Mouse (Mus musculus) hindbrain, postnatal 0 days (tissue): ENCODE measurements around the gene Ttc8. TPM values are rescaled to one million over a fixed set of nuclear protein-coding genes. Genes with fewer than 3 reads are reported as not detected.
A peak's percentile ranks its signal among the peaks of the same experiment; 100 is the strongest.

ENCODE experiments used
- ATAC-seq: fragments of 200-750 bp; cut with Nextera tagmentation; 2 replicates; pipeline ENCODE4 v1.8.0; 2017; ENCODE audit warnings: mild to moderate bottlenecking, moderate TSS enrichment, moderate library complexity
- DNase-seq: peaks from one replicate; pipeline ENCODE4 v3.0.0-alpha.2; 2015; ENCODE audit warnings: low spot score
- H3K27ac ChIP-seq: fragments of 300-500 bp; sonication (generic); 2 replicates; pipeline ENCODE4 v1.5.1; 2014; ENCODE audit warnings: mild to moderate bottlenecking
- H3K27me3 ChIP-seq: fragments of 300-500 bp; sonication (generic); 2 replicates; pipeline ENCODE4 v1.6.1; 2014; ENCODE audit warnings: low read length, mixed read lengths; ENCODE audit not compliant: insufficient read depth
- H3K36me3 ChIP-seq: fragments of 300-500 bp; sonication (generic); 2 replicates; pipeline ENCODE4 v1.6.1; 2014; ENCODE audit warnings: low read length, mixed read lengths; ENCODE audit not compliant: insufficient read depth
- H3K4me1 ChIP-seq: fragments of 300-500 bp; sonication (generic); 2 replicates; pipeline ENCODE4 v1.6.1; 2014; ENCODE audit warnings: antibody characterized with exemption, low read length, mixed read lengths; ENCODE audit not compliant: insufficient read depth
- H3K4me2 ChIP-seq: fragments of 300-500 bp; sonication (generic); 2 replicates; pipeline ENCODE4 v1.6.1; 2014; ENCODE audit warnings: low read depth, mild to moderate bottlenecking, low read length, moderate library complexity, mixed read lengths
- H3K4me3 ChIP-seq: fragments of 300-500 bp; sonication (generic); 2 replicates; pipeline ENCODE4 v1.5.1; 2014; ENCODE audit warnings: low read length
- H3K9ac ChIP-seq: fragments of 300-500 bp; sonication (generic); replicated peaks from 2 replicates; pipeline ENCODE4 v1.6.1; 2014; ENCODE audit warnings: mild to moderate bottlenecking, low read length, moderate library complexity, mixed read lengths
- H3K9me3 ChIP-seq: fragments of 300-500 bp; sonication (generic); 2 replicates; pipeline ENCODE4 v1.6.1; 2016; ENCODE audit warnings: low read length, mixed read lengths
- CTCF ChIP-seq: IDR thresholded peaks from 2 replicates; pipeline ENCODE4 v1.5.1; 2016; ENCODE audit warnings: antibody characterized with exemption, control low read depth, low read depth
- WGBS: fragments of 180-500 bp; shearing (Covaris S2); extraction: QIAGEN DNeasy Blood & Tissue Kit; methylation state at CpG from one replicate; pipeline ENCODE4 v1.1.7; 2014; 5-methylcytosine and 5-hydroxymethylcytosine counted together
- polyA plus RNA-seq: library from polyadenylated mRNA; unstranded; fragments of >200 nt; fragmentation: Nextera tagmentation; extraction: Ambion mirVana; gene quantifications from 2 replicates; pipeline ENCODE4 v1.2.1, GENCODE M21; 2015
- total RNA-seq: library from RNA; depleted of rRNA; stranded (reverse); fragments of >200 nt; gene quantifications from 2 replicates; pipeline ENCODE4 v1.2.3, GENCODE M21; 2014; rRNA removed

Gene Ttc8
- total and polyA plus RNA-seq, 2 experiments from 2014 or later, result 22.0 to 25.6 TPM

DNA sequence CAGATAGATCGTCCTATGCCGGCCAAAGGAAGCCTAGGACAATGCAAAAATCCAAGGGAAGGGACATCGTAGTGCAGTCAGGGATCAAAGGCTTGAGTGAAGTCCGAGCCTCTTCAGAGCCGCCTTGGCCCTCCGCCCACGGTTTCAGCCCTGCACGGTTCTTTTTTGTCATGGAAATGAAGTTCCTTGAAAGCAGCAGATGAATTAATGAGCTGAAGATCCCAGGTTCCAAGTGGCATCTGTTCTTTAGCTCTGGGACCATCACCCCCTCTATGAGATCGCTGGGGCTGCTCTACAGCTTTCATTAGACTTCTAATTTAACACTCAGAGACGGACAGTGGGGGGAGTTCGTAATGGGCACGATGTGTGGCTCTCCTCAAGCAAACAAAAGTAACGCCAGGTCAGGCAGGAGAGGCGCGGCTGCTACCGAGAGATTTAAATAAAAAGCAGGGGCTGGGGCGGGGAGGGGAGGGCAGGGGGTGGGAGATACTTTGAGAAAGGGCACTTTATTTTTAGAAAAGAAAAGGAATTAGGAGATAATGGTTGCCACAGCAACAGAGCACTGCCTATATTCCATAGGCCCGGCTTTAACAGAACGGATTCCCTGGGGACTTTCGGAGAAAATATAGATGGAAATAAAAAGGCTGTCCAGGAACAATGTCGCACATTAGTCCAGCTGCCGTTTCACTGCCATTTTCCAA lies 90.9 kb downstream of the Ttc8 start:
- peak; percentile 83 for DNase-seq
- peak overlapping the region; percentile 54; the same call in 1 of the 2 replicates for H3K27ac ChIP-seq
- H3K27me3 ChIP-seq, result no peaks in the 10 kb centered on the region
- peak overlapping the region; percentile 7; the same call in 1 of the 2 replicates for H3K4me3 ChIP-seq
- peak overlapping the region; percentile 44 for H3K4me2 ChIP-seq
- no peaks in the 10 kb centered on the region for H3K36me3 ChIP-seq
- ATAC-seq, result peak; percentile 87
- no peak for TF ChIP-seq CTCF
- no peak overlapping the region for H3K9ac ChIP-seq
- H3K4me1 ChIP-seq, result 0 out of 2 replicates have a peak, but pooled peaks cover 11% of the 10 kb centered on the region
- H3K9me3 ChIP-seq, result no peaks in the 10 kb centered on the region
- 3% methylated on average over 22 of the region's 22 CpGs for WGBS

DNA sequence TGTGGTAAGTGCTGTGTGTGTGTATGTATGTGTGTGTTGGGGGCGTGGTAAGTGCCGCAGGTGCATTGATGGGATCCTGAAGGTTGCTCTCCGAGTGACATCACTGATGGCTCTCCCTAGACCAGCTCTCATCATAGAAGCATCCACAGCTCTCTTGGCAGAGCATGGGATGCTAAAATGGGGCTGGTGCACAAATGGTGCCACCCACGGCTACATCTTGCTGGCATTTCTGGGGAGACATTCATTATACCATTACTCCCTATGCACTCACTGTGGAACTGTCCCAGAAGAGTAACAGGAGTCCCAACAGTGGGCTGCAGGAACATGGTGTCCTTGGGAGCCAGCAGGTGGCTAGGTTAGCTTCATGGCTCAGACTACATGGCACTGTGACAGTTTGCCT lies 95.5 kb downstream of the Ttc8 start:
- Histone ChIP-seq H3K27me3 (no peaks in the 10 kb centered on the region), H3K9ac (no peak overlapping the region), H3K9me3 (no peaks in the 10 kb centered on the region), H3K36me3 (no peaks in the 10 kb centered on the region), H3K4me1 (0 out of 2 replicates have a peak, but pooled peaks cover 5% of the 10 kb centered on the region), H3K4me2 (no peak overlapping the region), H3K27ac (no peak overlapping the region), H3K4me3 (no peak overlapping the region)
- TF ChIP-seq CTCF, result no peak
- DNase-seq (no peak), ATAC-seq (no peak)
- 94% methylated on average over 4 of the region's 4 CpGs for WGBS

DNA sequence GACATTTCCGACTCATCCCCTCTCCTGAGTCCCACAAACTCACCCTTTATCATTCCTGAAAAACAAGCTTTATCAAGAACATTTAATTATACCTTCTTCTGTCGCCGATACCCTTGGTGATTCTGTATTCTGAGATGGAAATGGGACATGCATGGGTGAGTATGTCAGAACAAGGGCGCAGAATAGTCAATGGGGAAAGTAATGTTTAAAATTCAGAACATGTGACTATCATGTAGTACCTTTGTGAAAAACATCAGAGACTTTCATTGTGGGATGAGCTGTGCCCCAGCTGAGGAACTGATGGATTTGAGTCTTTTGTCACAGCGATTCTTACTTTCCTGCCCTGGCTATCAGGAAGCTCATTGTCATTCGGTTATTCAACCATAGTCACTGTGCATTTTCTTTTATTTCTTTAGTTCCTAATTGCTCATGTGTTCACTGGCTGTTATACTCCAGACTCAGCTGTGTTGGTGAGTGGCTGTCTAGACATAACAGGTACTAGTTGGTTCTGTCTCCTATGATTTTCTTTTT lies 104.1 kb downstream of the Ttc8 start:
- Histone ChIP-seq H3K9me3 (no peaks in the 10 kb centered on the region), H3K4me2 (no peak overlapping the region), H3K4me3 (no peak overlapping the region), H3K4me1 (0 out of 2 replicates have a peak, but pooled peaks cover 3% of the 10 kb centered on the region), H3K9ac (no peak overlapping the region), H3K36me3 (no peaks in the 10 kb centered on the region), H3K27me3 (no peaks in the 10 kb centered on the region), H3K27ac (no peak overlapping the region)
- 48% methylated on average over 6 of the region's 6 CpGs for WGBS
- no peak for TF ChIP-seq CTCF
- DNase-seq, result no peak
- no peak for ATAC-seq

DNA sequence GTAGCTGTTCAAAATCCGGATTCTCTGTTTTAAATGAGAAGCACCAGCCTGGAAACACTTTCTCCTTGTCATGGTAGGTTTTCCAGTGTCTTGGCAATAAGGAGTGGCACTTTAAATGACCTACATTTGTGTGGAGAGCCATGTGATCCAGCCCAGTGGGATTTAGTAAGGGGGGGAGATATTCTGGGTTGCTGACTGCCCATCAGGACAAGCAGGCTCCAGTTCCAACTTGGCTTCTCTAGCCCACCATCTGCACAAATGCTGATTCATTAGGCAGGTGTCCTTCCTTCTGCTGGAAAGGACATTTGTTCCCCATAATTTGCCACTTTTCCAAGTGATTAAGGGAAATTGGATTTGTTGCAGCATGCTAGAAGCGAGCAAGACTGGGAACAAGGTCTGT lies 105.9 kb downstream of the Ttc8 start:
- no peak overlapping the region for H3K4me3 ChIP-seq
- ATAC-seq, result peak; percentile 78
- no peak overlapping the region; the same call in 1 of the 2 replicates for H3K27ac ChIP-seq
- no peaks in the 10 kb centered on the region for H3K36me3 ChIP-seq
- TF ChIP-seq CTCF, result no peak
- no peaks in the 10 kb centered on the region for H3K9me3 ChIP-seq
- H3K4me2 ChIP-seq, result no peak overlapping the region
- no peaks in the 10 kb centered on the region for H3K27me3 ChIP-seq
- WGBS, result 51% methylated on average over 2 of the region's 2 CpGs
- H3K9ac ChIP-seq, result no peak overlapping the region
- peaks cover 7% of the 10 kb centered on the region; the same call in 1 of the 2 replicates for H3K4me1 ChIP-seq
- DNase-seq, result peak; percentile 83

DNA sequence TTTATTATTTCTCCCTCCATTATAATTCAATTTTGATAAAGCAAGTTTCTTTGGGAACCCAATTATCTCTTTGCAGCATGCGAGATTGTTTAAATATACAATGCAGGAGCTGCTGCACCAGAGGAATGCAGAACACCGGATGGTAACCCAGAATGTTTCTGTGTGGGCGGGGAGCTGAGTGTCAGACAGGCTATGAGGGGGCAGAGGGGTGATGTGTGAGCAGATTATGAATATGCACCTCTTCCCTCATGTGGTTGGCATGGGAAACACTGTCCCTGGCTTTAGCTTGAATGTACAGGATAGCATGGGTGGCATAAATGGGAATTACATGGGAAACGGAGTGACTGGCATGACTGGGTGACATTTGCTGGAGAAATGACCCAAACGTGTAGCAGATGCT lies 108.3 kb downstream of the Ttc8 start:
- Histone ChIP-seq H3K36me3 (no peaks in the 10 kb centered on the region), H3K9me3 (no peaks in the 10 kb centered on the region), H3K9ac (no peak overlapping the region), H3K4me1 (peaks cover 7% of the 10 kb centered on the region; the same call in 1 of the 2 replicates), H3K4me2 (no peak overlapping the region), H3K27me3 (no peaks in the 10 kb centered on the region), H3K4me3 (no peak overlapping the region), H3K27ac (no peak overlapping the region)
- no peak for TF ChIP-seq CTCF
- ATAC-seq (no peak), DNase-seq (no peak)
- WGBS, result 37% methylated on average over 5 of the region's 5 CpGs

DNA sequence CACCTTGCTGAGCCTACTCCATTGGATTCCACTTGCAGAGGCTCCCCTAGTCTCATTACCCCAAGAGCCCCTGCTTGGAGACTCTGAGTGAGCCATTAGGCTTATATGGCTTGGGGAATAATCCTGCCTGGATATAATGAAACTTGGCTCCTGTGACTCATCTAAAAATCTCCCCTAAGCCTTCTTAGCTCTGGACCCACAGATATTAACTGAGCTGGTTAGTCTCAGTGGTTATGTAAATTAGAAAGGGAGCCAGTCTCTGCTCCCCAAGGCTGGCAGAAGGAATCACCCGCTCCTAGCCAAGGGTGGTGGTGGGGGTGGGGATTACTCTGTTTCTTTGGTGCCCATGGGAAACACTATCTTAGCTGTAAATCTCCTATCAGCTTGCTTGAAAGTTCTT lies 109.6 kb downstream of the Ttc8 start:
- TF ChIP-seq CTCF, result no peak
- H3K36me3 ChIP-seq, result no peaks in the 10 kb centered on the region
- no peak overlapping the region for H3K4me3 ChIP-seq
- H3K27me3 ChIP-seq, result no peaks in the 10 kb centered on the region
- no peak for ATAC-seq
- peak overlapping the region; percentile 8; the same call in 1 of the 2 replicates for H3K27ac ChIP-seq
- H3K4me1 ChIP-seq, result peaks cover 7% of the 10 kb centered on the region; the same call in 1 of the 2 replicates
- no peak overlapping the region for H3K9ac ChIP-seq
- H3K9me3 ChIP-seq, result no peaks in the 10 kb centered on the region
- DNase-seq, result no peak
- WGBS, result 46% methylated on average over 1 of the region's 1 CpGs
- H3K4me2 ChIP-seq, result no peak overlapping the region

Other genes with a start within 250 kb of the Ttc8 start
- 3.7 and 6.0 TPM in 2 replicates for gene Ptpn21, start 183.2 kb upstream of the Ttc8 start, total RNA-seq
- 2.5 and 2.7 TPM in 2 replicates for gene Ptpn21, start 183.2 kb upstream of the Ttc8 start, polyA plus RNA-seq
- 84.1 and 102 TPM in 2 replicates for gene Zc3h14, start 173.6 kb upstream of the Ttc8 start, total RNA-seq
- 100.0 and 101 TPM in 2 replicates for gene Zc3h14, start 173.6 kb upstream of the Ttc8 start, polyA plus RNA-seq
- gene Eml5, start 19.1 kb upstream of the Ttc8 start, total RNA-seq, result 18.7 and 23.4 TPM in 2 replicates
- 12.4 and 13.2 TPM in 2 replicates for gene Eml5, start 19.1 kb upstream of the Ttc8 start, polyA plus RNA-seq